Mouse (Mus musculus) kidney, postnatal 0 days (tissue): ENCODE data around the gene Foxp2. TPM values are rescaled to one million over a fixed set of nuclear protein-coding genes. Genes with fewer than 3 reads are reported as not detected.

ENCODE experiments used
- ATAC-seq: fragments of 200-750 bp; cut with Nextera tagmentation; replicated peaks from 2 replicates; pipeline ENCODE4 v1.8.0; 2017; ENCODE audit warnings: low read depth, moderate number of reproducible peaks, moderate TSS enrichment, moderate library complexity; ENCODE audit not compliant: low FRiP score
- DNase-seq: peaks from one replicate; pipeline ENCODE4 v3.0.0-alpha.2; 2016; ENCODE audit warnings: low spot score
- H3K27ac ChIP-seq: fragments of 300-500 bp; sonication (generic); 2 replicates; pipeline ENCODE4 v1.5.1; 2014; ENCODE audit warnings: mild to moderate bottlenecking
- H3K27me3 ChIP-seq: fragments of 300-500 bp; sonication (generic); 2 replicates; pipeline ENCODE4 v1.6.1; 2014; ENCODE audit warnings: low read length, mixed read lengths; ENCODE audit not compliant: insufficient read depth
- H3K36me3 ChIP-seq: fragments of 300-500 bp; sonication (generic); 2 replicates; pipeline ENCODE4 v1.6.1; 2014; ENCODE audit warnings: low read length, mixed read lengths; ENCODE audit not compliant: insufficient read depth
- H3K4me1 ChIP-seq: fragments of 300-500 bp; sonication (generic); replicated peaks from 2 replicates; pipeline ENCODE4 v1.6.1; 2014; ENCODE audit warnings: antibody characterized with exemption, low read length, mixed read lengths; ENCODE audit not compliant: insufficient read depth
- H3K4me2 ChIP-seq: fragments of 300-500 bp; sonication (generic); 2 replicates; pipeline ENCODE4 v1.6.1; 2014; ENCODE audit warnings: mild to moderate bottlenecking, low read length, moderate library complexity, mixed read lengths
- H3K4me3 ChIP-seq: fragments of 300-500 bp; sonication (generic); replicated peaks from 2 replicates; pipeline ENCODE4 v1.5.1; 2014; ENCODE audit warnings: low read depth, low read length
- H3K9ac ChIP-seq: fragments of 300-500 bp; sonication (generic); 2 replicates; pipeline ENCODE4 v1.6.1; 2014; ENCODE audit warnings: low read depth, low read length
- H3K9me3 ChIP-seq: fragments of 300-500 bp; sonication (generic); replicated peaks from 2 replicates; pipeline ENCODE4 v1.6.1; 2016; ENCODE audit warnings: low read length, inconsistent platforms, mixed read lengths
- CTCF ChIP-seq: IDR thresholded peaks from 2 replicates; pipeline ENCODE4 v1.5.1; 2016; ENCODE audit warnings: antibody characterized with exemption, low read depth, mild to moderate bottlenecking, moderate library complexity
- WGBS: fragments of 180-500 bp; shearing (Covaris S2); extraction: QIAGEN DNeasy Blood & Tissue Kit; methylation state at CpG from one replicate; pipeline ENCODE4 v1.1.7; 2014; 5-methylcytosine and 5-hydroxymethylcytosine counted together
- polyA plus RNA-seq: library from polyadenylated mRNA; unstranded; fragments of >200 nt; fragmentation: Nextera tagmentation; extraction: Ambion mirVana; gene quantifications from 2 replicates; pipeline ENCODE4 v1.2.1, GENCODE M21; 2015

Gene Foxp2
- polyA plus RNA-seq, 1 experiment from 2014 or later, result 2.5 TPM

DNA sequence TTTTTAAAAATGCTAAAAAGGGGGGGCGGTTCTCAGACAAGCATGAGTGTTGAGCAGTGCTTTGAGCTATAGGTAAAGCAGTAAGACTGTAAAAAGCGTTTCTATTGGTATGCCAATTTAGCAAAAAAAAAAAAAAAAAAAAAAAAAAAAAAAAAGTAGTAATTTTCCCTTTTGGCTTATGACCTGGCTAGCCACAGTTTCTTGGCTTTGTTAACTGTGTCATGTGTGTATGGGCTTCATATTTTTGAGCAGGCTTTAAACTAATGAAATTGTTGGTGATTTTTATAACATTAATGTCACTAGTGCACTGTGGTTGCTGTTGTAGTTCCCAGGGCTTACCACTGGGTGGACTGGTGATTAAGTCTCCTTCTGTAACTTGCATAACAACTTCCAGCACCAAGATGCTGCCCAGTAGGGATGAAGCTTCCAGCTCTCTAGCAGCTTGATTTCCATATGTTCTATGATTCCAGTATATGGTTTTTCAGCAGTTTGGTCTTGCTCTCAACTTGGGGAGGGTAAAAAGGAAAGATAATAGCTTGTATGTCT is 262.4 kb downstream of the Foxp2 start:
- Histone ChIP-seq H3K4me3 (no peak overlapping the region), H3K36me3 (no peaks in the 10 kb centered on the region), H3K4me2 (no peak overlapping the region), H3K9ac (no peak overlapping the region), H3K9me3 (no peaks in the 10 kb centered on the region), H3K27me3 (no peaks in the 10 kb centered on the region), H3K27ac (no peak overlapping the region), H3K4me1 (no peaks in the 10 kb centered on the region)
- peak; percentile 44 for TF ChIP-seq CTCF
- ATAC-seq (no peak), DNase-seq (peak; percentile 16)
- 83% methylated on average over 2 of the region's 2 CpGs for WGBS

DNA sequence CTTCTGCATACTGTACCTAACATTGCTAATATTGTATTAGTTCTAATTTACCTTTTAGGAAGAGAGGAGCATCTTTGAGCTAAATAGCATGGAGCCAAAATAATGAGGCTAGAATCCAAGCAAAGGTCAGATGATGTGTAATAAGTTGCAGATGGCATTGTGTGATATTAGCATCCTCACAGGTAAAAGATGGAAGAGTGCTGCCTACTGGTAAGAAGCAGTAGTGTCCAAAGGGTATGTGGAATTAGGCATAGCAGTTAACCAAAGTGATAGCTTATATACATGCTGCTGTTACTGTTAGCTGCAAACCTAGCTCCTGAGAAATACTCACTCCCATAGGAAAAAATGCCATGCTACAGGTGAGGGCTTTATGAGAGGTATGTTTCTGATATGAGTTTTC is 275.6 kb downstream of the Foxp2 start:
- H3K9me3 ChIP-seq, result no peaks in the 10 kb centered on the region
- H3K27ac ChIP-seq, result no peak overlapping the region
- H3K36me3 ChIP-seq, result no peaks in the 10 kb centered on the region
- no peaks in the 10 kb centered on the region for H3K27me3 ChIP-seq
- no peak for ATAC-seq
- H3K4me2 ChIP-seq, result no peak overlapping the region
- no peaks in the 10 kb centered on the region for H3K4me1 ChIP-seq
- no peak overlapping the region for H3K9ac ChIP-seq
- no peak overlapping the region for H3K4me3 ChIP-seq
- TF ChIP-seq CTCF, result peak; percentile 55; the same call in 1 of the 2 replicates
- no peak for DNase-seq

DNA sequence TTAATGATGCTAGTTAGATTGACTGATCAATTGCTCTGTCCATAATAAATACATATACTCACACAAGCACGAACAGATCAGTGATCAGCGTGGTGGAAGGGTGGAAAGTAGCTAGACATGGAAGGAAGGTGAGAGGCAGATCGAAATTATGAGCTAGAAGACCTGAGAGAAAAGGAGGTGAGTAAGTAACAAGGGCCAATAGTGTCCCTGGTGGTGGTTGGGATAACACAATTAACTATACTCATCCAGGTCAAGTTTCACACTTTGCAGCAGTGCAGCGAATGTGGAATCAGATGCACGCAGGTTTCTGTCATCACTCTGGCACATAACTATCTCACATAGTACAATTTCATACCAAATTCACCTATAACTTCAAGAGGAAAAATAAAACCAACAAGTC is 291.7 kb downstream of the Foxp2 start:
- no peak overlapping the region for H3K4me2 ChIP-seq
- no peak overlapping the region for H3K9ac ChIP-seq
- ATAC-seq (no peak), DNase-seq (no peak)
- H3K4me3 ChIP-seq, result no peak overlapping the region
- TF ChIP-seq CTCF, result peak; percentile 39; the same call in 1 of the 2 replicates
- H3K27me3 ChIP-seq, result no peaks in the 10 kb centered on the region
- no peaks in the 10 kb centered on the region for H3K36me3 ChIP-seq
- H3K9me3 ChIP-seq, result no peaks in the 10 kb centered on the region
- H3K4me1 ChIP-seq, result no peaks in the 10 kb centered on the region
- 72% methylated on average over 5 of the region's 5 CpGs for WGBS
- H3K27ac ChIP-seq, result no peak overlapping the region

DNA sequence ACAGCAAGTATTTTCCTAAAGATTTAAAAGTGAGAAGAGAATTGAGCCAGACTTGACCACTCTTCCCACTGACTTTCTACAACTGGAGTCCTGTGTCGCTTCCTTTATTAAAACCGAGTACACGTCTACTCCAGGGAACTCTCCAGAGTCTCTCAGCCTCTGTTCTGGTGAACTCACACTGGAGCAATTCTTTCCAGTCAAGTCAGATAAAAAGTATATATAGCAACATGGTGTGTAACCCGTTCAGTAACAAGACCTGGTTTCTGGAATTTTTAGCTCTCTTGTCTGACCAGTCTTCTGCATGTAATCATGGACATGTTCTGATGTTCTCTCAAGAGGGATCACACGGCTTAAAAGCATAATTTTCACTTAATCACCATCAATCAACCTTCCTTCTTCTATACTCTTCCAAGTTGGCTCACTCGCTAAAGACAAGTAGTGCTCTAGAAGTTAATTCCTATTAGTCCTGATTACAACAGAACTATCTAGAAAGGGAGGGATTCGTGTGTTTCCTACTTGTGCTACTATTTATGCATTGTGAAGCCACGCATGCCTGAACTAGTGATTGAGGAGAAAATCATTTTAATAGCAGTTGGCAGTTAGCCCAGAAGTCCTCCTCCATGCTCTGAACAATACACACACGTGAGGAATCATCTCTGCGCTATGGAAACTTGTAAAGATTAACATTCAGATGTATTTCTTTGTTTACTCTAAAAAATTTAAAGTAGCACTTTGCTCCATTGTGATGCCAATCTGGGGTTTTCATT is 341.2 kb downstream of the Foxp2 start:
- ATAC-seq (no peak), DNase-seq (no peak)
- H3K4me1 ChIP-seq, result no peaks in the 10 kb centered on the region
- H3K9ac ChIP-seq, result no peak overlapping the region
- WGBS, result 61% methylated on average over 10 of the region's 10 CpGs
- H3K27ac ChIP-seq, result no peak overlapping the region
- no peak for TF ChIP-seq CTCF
- no peaks in the 10 kb centered on the region for H3K9me3 ChIP-seq
- no peak overlapping the region for H3K4me2 ChIP-seq
- no peaks in the 10 kb centered on the region for H3K27me3 ChIP-seq
- no peak overlapping the region for H3K4me3 ChIP-seq
- H3K36me3 ChIP-seq, result no peaks in the 10 kb centered on the region

DNA sequence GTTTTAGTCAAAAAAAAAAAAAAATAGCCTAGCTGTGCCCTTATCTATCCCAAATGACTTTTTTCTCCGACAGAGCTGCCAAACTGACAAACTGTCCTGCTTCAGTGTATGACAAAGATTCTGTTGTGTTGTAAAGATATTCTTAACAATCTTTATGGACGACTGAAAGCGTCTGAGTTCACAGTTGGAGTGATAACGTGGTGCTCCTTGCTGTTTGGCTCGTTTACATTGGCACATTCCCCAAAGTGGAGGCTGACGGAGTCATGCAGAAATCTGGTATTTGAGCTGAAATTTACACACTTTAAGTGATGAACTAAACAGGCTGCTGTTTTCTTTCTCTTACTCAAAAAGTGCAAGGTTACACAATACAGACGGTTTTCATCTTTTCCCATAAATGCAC is 356.2 kb downstream of the Foxp2 start:
- no peaks in the 10 kb centered on the region for H3K36me3 ChIP-seq
- no peaks in the 10 kb centered on the region for H3K4me1 ChIP-seq
- DNase-seq (peak; percentile 53), ATAC-seq (no peak)
- no peaks in the 10 kb centered on the region for H3K9me3 ChIP-seq
- no peak overlapping the region for H3K27ac ChIP-seq
- H3K4me3 ChIP-seq, result no peak overlapping the region
- no peak overlapping the region for H3K4me2 ChIP-seq
- H3K9ac ChIP-seq, result no peak overlapping the region
- H3K27me3 ChIP-seq, result no peaks in the 10 kb centered on the region
- WGBS, result 22% methylated on average over 7 of the region's 7 CpGs
- TF ChIP-seq CTCF, result no peak

DNA sequence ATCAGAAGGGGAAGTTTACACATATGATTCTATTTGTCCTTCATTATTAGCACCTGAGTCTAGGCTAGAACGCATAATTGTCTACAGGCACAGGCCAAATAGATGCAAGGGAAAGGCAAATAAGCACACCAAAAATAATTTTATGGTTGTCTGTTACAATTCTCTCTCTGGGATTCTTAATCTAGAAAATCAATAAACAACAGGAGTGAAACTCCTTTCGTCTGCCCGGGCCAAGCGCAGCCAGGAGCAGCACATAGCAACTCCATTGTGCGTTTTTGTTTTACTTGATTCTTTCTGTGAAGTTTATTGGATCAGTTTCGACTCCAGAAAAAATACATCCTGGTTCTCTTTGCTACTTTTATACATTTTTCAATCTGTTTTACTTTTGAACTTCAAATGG is 356.7 kb downstream of the Foxp2 start:
- H3K4me1 ChIP-seq, result no peaks in the 10 kb centered on the region
- no peaks in the 10 kb centered on the region for H3K36me3 ChIP-seq
- no peak overlapping the region for H3K4me3 ChIP-seq
- H3K27me3 ChIP-seq, result no peaks in the 10 kb centered on the region
- no peak overlapping the region for H3K9ac ChIP-seq
- TF ChIP-seq CTCF, result no peak
- no peak for ATAC-seq
- DNase-seq, result no peak
- 61% methylated on average over 6 of the region's 6 CpGs for WGBS
- H3K9me3 ChIP-seq, result no peaks in the 10 kb centered on the region
- H3K4me2 ChIP-seq, result no peak overlapping the region
- H3K27ac ChIP-seq, result no peak overlapping the region

DNA sequence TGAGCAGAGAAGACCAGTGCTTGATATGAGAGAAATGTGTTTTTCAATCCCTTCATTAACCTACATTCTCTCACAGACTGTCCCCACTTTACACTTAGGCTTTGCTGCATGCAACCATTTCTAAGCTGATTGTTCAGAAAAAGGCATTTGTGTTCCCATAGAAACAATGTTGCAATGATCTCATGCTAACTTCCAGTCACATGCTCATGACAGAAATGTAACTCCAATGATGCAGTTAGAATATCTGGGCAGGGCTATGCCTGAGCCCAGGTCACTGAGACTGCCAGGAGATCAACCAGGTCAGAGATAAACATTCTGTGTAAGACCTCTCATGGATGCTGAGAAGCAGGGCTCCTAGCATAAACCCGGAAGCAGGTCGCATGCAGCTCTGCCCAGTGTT is 367.0 kb downstream of the Foxp2 start:
- Histone ChIP-seq H3K9ac (no peak overlapping the region), H3K27ac (no peak overlapping the region), H3K27me3 (no peaks in the 10 kb centered on the region), H3K4me3 (no peak overlapping the region), H3K4me2 (no peak overlapping the region), H3K36me3 (no peaks in the 10 kb centered on the region), H3K9me3 (no peaks in the 10 kb centered on the region), H3K4me1 (no peaks in the 10 kb centered on the region)
- 82% methylated on average over 2 of the region's 2 CpGs for WGBS
- DNase-seq (no peak), ATAC-seq (no peak)
- no peak for TF ChIP-seq CTCF
